Mouse (Mus musculus): ENCODE results near the gene Gm45808. TPM values are rescaled to one million over a fixed set of nuclear protein-coding genes. Genes with fewer than 3 reads are reported as not detected.
A peak's percentile ranks its signal among the peaks of the same experiment; 100 is the strongest.
"Not testable (repeated sequence)": the region's sequence is repeated elsewhere in the genome, so short reads cannot be mapped to it uniquely, and the experiment has no call there.

Gene Gm45808
- polyA plus RNA-seq, 1 experiment from 2014 or later: not detected

- DNase-seq (ENCODE audit: low spot score): peak; percentile 37
- H3K4me2 ChIP-seq (ENCODE audit: low read depth, severe bottlenecking): peak overlapping the region; percentile 57
- H3K9me3 ChIP-seq (ENCODE audit: control insufficient read depth, low read length): no peaks in the 10 kb centered on the region
- H3K4me3 ChIP-seq (ENCODE audit: low read depth, low read length): peak overlapping the region; percentile 41
- no peak overlapping the region for H3K9ac ChIP-seq (ENCODE audit: low read length)
- H3K27ac ChIP-seq (replicated peaks; ENCODE audit: low read depth, low read length): peak overlapping the region; percentile 73; the same call in 1 of the 2 replicates
- H3K36me3 ChIP-seq (ENCODE audit: control insufficient read depth, insufficient read depth, low read length): no peaks in the 10 kb centered on the region; the same call in 1 of the 2 replicates
- H3K27me3 ChIP-seq (ENCODE audit: control insufficient read depth, insufficient read depth, low read length): no peaks in the 10 kb centered on the region
- H3K4me1 ChIP-seq (ENCODE audit: control insufficient read depth, insufficient read depth, low read length): peaks cover 11% of the 10 kb centered on the region; the same call in 1 of the 2 replicates
- ATAC-seq (ENCODE audit: insufficient number of reproducible peaks, low FRiP score, low TSS enrichment, low read depth): peak; percentile 33; the same call in 1 of the 2 replicates
- WGBS: 32% methylated on average over 11 of the region's 11 CpGs
These were observed 1.3 kb upstream of the Gm45808 start for GRCm38 (mm10) chr7:45487861-45488292.

DNA sequence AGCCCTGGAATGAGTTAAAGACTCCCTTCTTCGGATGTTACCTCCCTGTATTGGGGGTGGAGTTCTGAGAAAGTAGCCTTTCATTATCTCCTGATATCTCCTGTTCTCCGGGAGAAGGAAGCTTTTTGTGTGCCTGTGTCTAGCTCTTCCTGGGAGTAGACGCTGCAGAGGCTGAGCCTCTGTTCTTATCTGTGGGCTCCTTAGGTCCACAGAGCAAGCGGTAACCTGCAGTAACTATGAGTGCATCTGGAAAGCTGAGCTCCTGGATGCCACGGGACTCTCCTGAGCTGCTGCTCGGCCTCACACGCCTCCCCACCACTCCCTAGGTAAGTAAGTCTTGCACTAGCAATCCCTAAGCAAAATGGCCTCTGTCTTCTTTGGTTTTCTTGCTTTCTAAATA lies 453 bp downstream of the Gm45808 start:
- Histone ChIP-seq H3K4me3 (ENCODE audit: low read depth, low read length) (no peak overlapping the region), H3K36me3 (ENCODE audit: control insufficient read depth, insufficient read depth, low read length) (no peaks in the 10 kb centered on the region), H3K9me3 (ENCODE audit: control insufficient read depth, low read length) (no peaks in the 10 kb centered on the region), H3K9ac (ENCODE audit: low read length) (no peak overlapping the region), H3K27ac (replicated peaks; ENCODE audit: low read depth, low read length) (no peak overlapping the region), H3K27me3 (ENCODE audit: control insufficient read depth, insufficient read depth, low read length) (no peaks in the 10 kb centered on the region), H3K4me2 (ENCODE audit: low read depth, severe bottlenecking) (no peak overlapping the region), H3K4me1 (ENCODE audit: control insufficient read depth, insufficient read depth, low read length) (peaks cover 10% of the 10 kb centered on the region; the same call in 1 of the 2 replicates)
- WGBS: 79% methylated on average over 7 of the region's 7 CpGs
- ATAC-seq (ENCODE audit: insufficient number of reproducible peaks, low FRiP score, low TSS enrichment, low read depth) (no peak), DNase-seq (ENCODE audit: low spot score) (no peak)

- ATAC-seq (ENCODE audit: insufficient number of reproducible peaks, low FRiP score, low TSS enrichment, low read depth); H3K27ac ChIP-seq (replicated peaks; ENCODE audit: low read depth, low read length); H3K9ac ChIP-seq (ENCODE audit: low read length); H3K4me1 ChIP-seq (ENCODE audit: control insufficient read depth, insufficient read depth, low read length); H3K9me3 ChIP-seq (ENCODE audit: control insufficient read depth, low read length); H3K27me3 ChIP-seq (ENCODE audit: control insufficient read depth, insufficient read depth, low read length); H3K36me3 ChIP-seq (ENCODE audit: control insufficient read depth, insufficient read depth, low read length); H3K4me3 ChIP-seq (ENCODE audit: low read depth, low read length); DNase-seq (ENCODE audit: low spot score); H3K4me2 ChIP-seq (ENCODE audit: low read depth, severe bottlenecking): not testable (repeated sequence)
- WGBS: 91% methylated on average over 5 of the region's 5 CpGs
These were observed 1.6 kb downstream of the Gm45808 start for GRCm38 (mm10) chr7:45484985-45485384.

DNA sequence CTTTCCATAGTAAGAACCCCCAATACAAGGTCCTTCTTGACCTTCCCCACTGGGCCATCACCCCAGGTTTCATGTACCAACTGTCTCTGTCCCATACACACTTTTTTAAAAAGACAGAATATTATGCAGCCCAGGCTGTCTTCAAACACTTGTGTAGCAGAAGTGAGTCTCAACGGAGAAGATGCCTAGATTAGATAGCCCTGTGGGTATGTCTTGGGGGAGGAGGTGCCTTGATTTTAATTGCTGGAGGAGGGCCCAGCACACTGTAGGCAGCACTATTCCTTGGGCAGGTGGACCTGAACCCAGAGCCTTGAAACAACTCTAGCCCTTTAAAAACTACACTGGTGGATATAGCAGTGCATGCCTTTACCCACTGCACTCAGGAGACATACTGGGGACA lies 4.4 kb downstream of the Gm45808 start:
- Histone ChIP-seq H3K36me3 (ENCODE audit: control insufficient read depth, insufficient read depth, low read length) (no peaks in the 10 kb centered on the region), H3K4me1 (ENCODE audit: control insufficient read depth, insufficient read depth, low read length) (no peaks in the 10 kb centered on the region), H3K9ac (ENCODE audit: low read length) (no peak overlapping the region), H3K27ac (replicated peaks; ENCODE audit: low read depth, low read length) (no peak overlapping the region), H3K27me3 (ENCODE audit: control insufficient read depth, insufficient read depth, low read length) (no peaks in the 10 kb centered on the region), H3K4me2 (ENCODE audit: low read depth, severe bottlenecking) (no peak overlapping the region), H3K4me3 (ENCODE audit: low read depth, low read length) (no peak overlapping the region), H3K9me3 (ENCODE audit: control insufficient read depth, low read length) (no peaks in the 10 kb centered on the region)
- ATAC-seq (ENCODE audit: insufficient number of reproducible peaks, low FRiP score, low TSS enrichment, low read depth) (no peak), DNase-seq (ENCODE audit: low spot score) (no peak)
- 92% methylated on average over 1 of the region's 1 CpGs for WGBS

DNA sequence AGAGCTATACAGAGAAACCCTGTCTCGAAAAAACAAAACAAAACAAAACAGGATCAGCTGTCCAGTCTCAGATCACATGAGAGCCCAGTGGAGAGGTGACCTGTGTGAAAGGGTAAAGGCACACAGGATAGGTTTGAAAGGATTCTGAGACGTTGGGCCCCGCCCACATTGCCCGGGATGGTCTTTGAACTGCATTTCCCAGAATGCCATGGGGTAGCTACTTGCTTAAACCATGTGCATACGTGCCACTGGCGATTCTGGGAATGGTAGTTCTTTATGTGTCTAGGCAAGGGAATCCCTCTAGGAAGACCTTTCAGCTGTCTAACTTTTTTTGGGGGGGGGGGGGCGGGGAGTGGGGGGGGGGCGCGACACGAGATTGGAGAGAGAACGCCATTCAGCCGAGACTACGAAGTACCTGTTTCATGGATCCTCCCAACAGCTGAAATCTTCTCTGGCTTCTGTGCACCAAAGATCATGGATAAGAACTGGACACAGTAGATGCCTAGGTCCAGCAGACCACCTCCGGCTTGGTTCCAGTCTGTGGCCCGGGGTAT lies 5.2 kb downstream of the Gm45808 start, which contains the start of gene Tulp2:
TSS of gene Tulp2 (plus strand) at position 504 of the 554 bp plus-strand sequence.
- Histone ChIP-seq H3K9ac (ENCODE audit: low read length) (no peak within 1 kb of the TSS), H3K27me3 (ENCODE audit: control insufficient read depth, insufficient read depth, low read length) (no peaks in the 10 kb centered on the region), H3K4me1 (ENCODE audit: control insufficient read depth, insufficient read depth, low read length) (no peaks in the 10 kb centered on the region), H3K27ac (replicated peaks; ENCODE audit: low read depth, low read length) (no peak within 1 kb of the TSS), H3K4me3 (ENCODE audit: low read depth, low read length) (no peak within 1 kb of the TSS), H3K4me2 (ENCODE audit: low read depth, severe bottlenecking) (no peak within 1 kb of the TSS), H3K36me3 (ENCODE audit: control insufficient read depth, insufficient read depth, low read length) (no peaks in the 10 kb centered on the region), H3K9me3 (ENCODE audit: control insufficient read depth, low read length) (no peaks in the 10 kb centered on the region)
- DNase-seq (ENCODE audit: low spot score): peak; percentile 61
- ATAC-seq (ENCODE audit: insufficient number of reproducible peaks, low FRiP score, low TSS enrichment, low read depth): peak; percentile 67; the same call in 1 of the 2 replicates
- WGBS: 55% methylated on average over 15 of the region's 15 CpGs

DNA sequence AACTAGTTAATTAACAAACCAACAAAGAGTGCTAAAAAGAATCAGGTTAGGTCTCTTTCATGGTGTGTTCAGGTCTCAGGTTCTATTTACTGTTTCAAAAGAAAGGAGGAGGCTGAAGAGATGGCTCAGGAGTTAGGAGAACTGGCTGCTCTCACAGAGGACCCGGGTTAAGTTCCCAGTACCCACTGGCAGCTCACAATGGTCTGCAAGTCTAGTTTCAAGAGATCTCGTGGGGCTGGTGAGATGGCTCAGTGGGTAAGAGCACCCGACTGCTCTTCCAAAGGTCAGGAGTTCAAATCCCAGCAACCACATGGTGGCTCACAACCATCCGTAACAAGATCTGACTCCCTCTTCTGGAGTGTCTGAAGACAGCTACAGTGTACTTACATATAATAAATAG lies 6.3 kb downstream of the Gm45808 start:
- H3K9me3 ChIP-seq (ENCODE audit: control insufficient read depth, low read length); H3K27me3 ChIP-seq (ENCODE audit: control insufficient read depth, insufficient read depth, low read length); H3K4me1 ChIP-seq (ENCODE audit: control insufficient read depth, insufficient read depth, low read length); H3K27ac ChIP-seq (replicated peaks; ENCODE audit: low read depth, low read length); H3K4me2 ChIP-seq (ENCODE audit: low read depth, severe bottlenecking); DNase-seq (ENCODE audit: low spot score); H3K36me3 ChIP-seq (ENCODE audit: control insufficient read depth, insufficient read depth, low read length); ATAC-seq (ENCODE audit: insufficient number of reproducible peaks, low FRiP score, low TSS enrichment, low read depth); H3K9ac ChIP-seq (ENCODE audit: low read length); H3K4me3 ChIP-seq (ENCODE audit: low read depth, low read length): not testable (repeated sequence)
- 80% methylated on average over 3 of the region's 4 CpGs for WGBS

DNA sequence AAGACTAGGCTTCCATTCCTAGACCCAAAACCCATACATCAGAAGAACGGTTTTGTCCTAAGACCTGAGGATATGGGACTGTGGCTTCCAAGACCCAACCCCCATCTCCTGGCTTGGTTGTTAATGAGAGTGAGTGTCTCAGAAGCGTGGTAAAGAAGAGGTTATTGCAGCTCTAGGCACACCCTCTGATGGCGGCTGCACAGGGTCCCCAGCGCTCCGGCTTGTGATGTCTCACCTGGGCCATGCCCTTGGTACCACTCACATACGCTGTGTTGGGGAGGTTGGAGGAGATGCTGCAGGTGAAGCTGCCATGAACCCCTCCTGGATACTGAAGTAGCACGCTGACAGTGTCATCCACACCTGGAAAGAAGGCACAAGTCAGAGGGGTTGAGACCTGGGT lies 7.8 kb downstream of the Gm45808 start:
- no peak overlapping the region for H3K9ac ChIP-seq (ENCODE audit: low read length)
- H3K9me3 ChIP-seq (ENCODE audit: control insufficient read depth, low read length): no peaks in the 10 kb centered on the region
- no peaks in the 10 kb centered on the region for H3K36me3 ChIP-seq (ENCODE audit: control insufficient read depth, insufficient read depth, low read length)
- 96% methylated on average over 7 of the region's 7 CpGs for WGBS
- no peak overlapping the region for H3K4me3 ChIP-seq (ENCODE audit: low read depth, low read length)
- ATAC-seq (ENCODE audit: insufficient number of reproducible peaks, low FRiP score, low TSS enrichment, low read depth): no peak
- no peaks in the 10 kb centered on the region for H3K27me3 ChIP-seq (ENCODE audit: control insufficient read depth, insufficient read depth, low read length)
- DNase-seq (ENCODE audit: low spot score): no peak
- H3K27ac ChIP-seq (replicated peaks; ENCODE audit: low read depth, low read length): no peak overlapping the region
- no peak overlapping the region for H3K4me2 ChIP-seq (ENCODE audit: low read depth, severe bottlenecking)
- no peaks in the 10 kb centered on the region for H3K4me1 ChIP-seq (ENCODE audit: control insufficient read depth, insufficient read depth, low read length)

DNA sequence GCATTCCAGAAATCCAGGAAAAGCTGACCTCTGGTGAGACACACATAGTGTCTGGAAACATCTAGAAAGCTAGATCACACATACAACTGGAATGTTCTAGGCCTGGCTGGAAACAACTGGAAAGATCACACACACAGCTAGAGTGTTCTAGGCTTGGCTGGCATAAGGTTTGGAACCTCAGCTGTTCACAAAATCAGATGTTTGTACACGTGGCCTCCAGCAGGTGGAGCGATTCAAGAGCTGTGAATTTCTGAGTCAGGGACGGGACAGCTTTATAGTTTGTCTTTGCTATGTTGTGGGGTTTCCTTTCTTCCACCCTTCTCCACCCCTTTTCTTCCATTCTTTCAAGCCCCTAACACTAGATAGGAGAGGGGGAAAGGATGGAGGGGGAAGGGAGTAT lies 9.6 kb downstream of the Gm45808 start:
- Histone ChIP-seq H3K4me2 (ENCODE audit: low read depth, severe bottlenecking) (no peak overlapping the region), H3K9me3 (ENCODE audit: control insufficient read depth, low read length) (no peaks in the 10 kb centered on the region), H3K4me1 (ENCODE audit: control insufficient read depth, insufficient read depth, low read length) (no peaks in the 10 kb centered on the region), H3K36me3 (ENCODE audit: control insufficient read depth, insufficient read depth, low read length) (no peaks in the 10 kb centered on the region), H3K27me3 (ENCODE audit: control insufficient read depth, insufficient read depth, low read length) (no peaks in the 10 kb centered on the region), H3K27ac (replicated peaks; ENCODE audit: low read depth, low read length) (no peak overlapping the region), H3K9ac (ENCODE audit: low read length) (no peak overlapping the region), H3K4me3 (ENCODE audit: low read depth, low read length) (no peak overlapping the region)
- WGBS: 13% methylated on average over 3 of the region's 3 CpGs
- peak; percentile 67 for DNase-seq (ENCODE audit: low spot score)
- ATAC-seq (ENCODE audit: insufficient number of reproducible peaks, low FRiP score, low TSS enrichment, low read depth): no peak

DNA sequence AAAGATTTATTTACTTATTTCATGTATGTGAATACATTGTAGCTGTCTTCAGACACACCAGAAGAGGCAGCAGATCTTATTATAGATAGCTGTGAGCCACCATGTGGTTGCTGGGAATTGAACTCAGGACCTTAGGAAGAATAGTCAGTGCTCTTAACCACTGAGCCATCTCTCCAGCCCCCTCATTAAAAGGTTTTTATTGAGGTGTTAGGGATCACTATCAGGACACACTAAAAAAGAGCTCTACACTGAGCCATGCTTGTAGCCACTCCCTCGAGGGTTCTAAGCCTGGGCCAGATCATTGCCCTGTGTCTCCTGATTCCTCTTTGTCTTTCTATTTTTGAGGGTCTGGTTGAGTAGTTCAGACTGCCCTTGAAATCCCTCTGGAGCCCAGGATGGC lies 10.2 kb downstream of the Gm45808 start:
- WGBS: 65% methylated on average over 1 of the region's 1 CpGs
- no peaks in the 10 kb centered on the region for H3K9me3 ChIP-seq (ENCODE audit: control insufficient read depth, low read length)
- DNase-seq (ENCODE audit: low spot score) (no peak), ATAC-seq (ENCODE audit: insufficient number of reproducible peaks, low FRiP score, low TSS enrichment, low read depth) (no peak)
- no peak overlapping the region for H3K27ac ChIP-seq (replicated peaks; ENCODE audit: low read depth, low read length)
- H3K9ac ChIP-seq (ENCODE audit: low read length): no peak overlapping the region
- no peaks in the 10 kb centered on the region for H3K36me3 ChIP-seq (ENCODE audit: control insufficient read depth, insufficient read depth, low read length)
- no peaks in the 10 kb centered on the region for H3K27me3 ChIP-seq (ENCODE audit: control insufficient read depth, insufficient read depth, low read length)
- H3K4me1 ChIP-seq (ENCODE audit: control insufficient read depth, insufficient read depth, low read length): no peaks in the 10 kb centered on the region
- H3K4me3 ChIP-seq (ENCODE audit: low read depth, low read length): no peak overlapping the region
- no peak overlapping the region for H3K4me2 ChIP-seq (ENCODE audit: low read depth, severe bottlenecking)
